Mouse (Mus musculus) heart, postnatal 0 days (tissue): ENCODE measurements around the gene Ush1g. TPM values are rescaled to one million over a fixed set of nuclear protein-coding genes. Genes with fewer than 3 reads are reported as not detected.

Source experiments
- ATAC-seq: fragments of 200-750 bp; cut with Nextera tagmentation; 2 replicates; pipeline ENCODE4 v1.8.0; 2017; ENCODE audit warnings: low read depth, moderate number of reproducible peaks, moderate library complexity; ENCODE audit not compliant: insufficient read depth
- DNase-seq: peaks from one replicate; pipeline ENCODE4 v3.0.0-alpha.2; 2016; ENCODE audit warnings: low spot score
- H3K27ac ChIP-seq: fragments of 300-500 bp; sonication (generic); 2 replicates; pipeline ENCODE4 v1.5.1; 2014; ENCODE audit warnings: low read depth, mild to moderate bottlenecking
- H3K27me3 ChIP-seq: fragments of 300-500 bp; sonication (generic); 2 replicates; pipeline ENCODE4 v1.6.1; 2014; ENCODE audit warnings: low read length, mixed read lengths; ENCODE audit not compliant: control insufficient read depth, insufficient read depth
- H3K36me3 ChIP-seq: fragments of 300-500 bp; sonication (generic); replicated peaks from 2 replicates; pipeline ENCODE4 v1.6.1; 2014; ENCODE audit warnings: low read length, mixed read lengths; ENCODE audit not compliant: control insufficient read depth, insufficient read depth
- H3K4me1 ChIP-seq: fragments of 300-500 bp; sonication (generic); 2 replicates; pipeline ENCODE4 v1.6.1; 2014; ENCODE audit warnings: antibody characterized with exemption; ENCODE audit not compliant: control insufficient read depth, insufficient read depth
- H3K4me2 ChIP-seq: fragments of 300-500 bp; sonication (generic); 2 replicates; pipeline ENCODE4 v1.6.1; 2014; ENCODE audit warnings: low read depth, mild to moderate bottlenecking, low read length, moderate library complexity
- H3K4me3 ChIP-seq: fragments of 300-500 bp; sonication (generic); 2 replicates; pipeline ENCODE4 v1.5.1; 2014; ENCODE audit warnings: low read depth, low read length
- H3K9ac ChIP-seq: fragments of 300-500 bp; sonication (generic); replicated peaks from 2 replicates; pipeline ENCODE4 v1.6.1; 2014; ENCODE audit warnings: low read depth, low read length, mixed read lengths
- H3K9me3 ChIP-seq: fragments of 300-500 bp; sonication (generic); replicated peaks from 2 replicates; pipeline ENCODE4 v1.6.1; 2016; ENCODE audit warnings: low read length; ENCODE audit not compliant: control insufficient read depth
- CTCF ChIP-seq: IDR thresholded peaks from 2 replicates; pipeline ENCODE4 v1.5.1; 2016; ENCODE audit warnings: antibody characterized with exemption, control low read depth, low read depth
- EP300 ChIP-seq: IDR thresholded peaks from 2 replicates; pipeline ENCODE4 v1.6.1; 2016; ENCODE audit warnings: antibody characterized with exemption, low read depth
- WGBS: fragments of 180-500 bp; shearing (Covaris S2); extraction: QIAGEN DNeasy Blood & Tissue Kit; methylation state at CpG from one replicate; pipeline ENCODE4 v1.1.7; 2014; 5-methylcytosine and 5-hydroxymethylcytosine counted together
- polyA plus RNA-seq: library from polyadenylated mRNA; unstranded; fragments of >200 nt; fragmentation: Nextera tagmentation; extraction: Ambion mirVana; gene quantifications from 2 replicates; pipeline ENCODE4 v1.2.1, GENCODE M21; 2015
- total RNA-seq: library from RNA; depleted of rRNA; stranded (reverse); fragments of >200 nt; gene quantifications from 2 replicates; pipeline ENCODE4 v1.2.3, GENCODE M21; 2014; ENCODE audit warnings: low replicate concordance; rRNA removed

Gene Ush1g
- total and polyA plus RNA-seq, 2 experiments from 2014 or later: 0.03 TPM; not detected in 1

DNA sequence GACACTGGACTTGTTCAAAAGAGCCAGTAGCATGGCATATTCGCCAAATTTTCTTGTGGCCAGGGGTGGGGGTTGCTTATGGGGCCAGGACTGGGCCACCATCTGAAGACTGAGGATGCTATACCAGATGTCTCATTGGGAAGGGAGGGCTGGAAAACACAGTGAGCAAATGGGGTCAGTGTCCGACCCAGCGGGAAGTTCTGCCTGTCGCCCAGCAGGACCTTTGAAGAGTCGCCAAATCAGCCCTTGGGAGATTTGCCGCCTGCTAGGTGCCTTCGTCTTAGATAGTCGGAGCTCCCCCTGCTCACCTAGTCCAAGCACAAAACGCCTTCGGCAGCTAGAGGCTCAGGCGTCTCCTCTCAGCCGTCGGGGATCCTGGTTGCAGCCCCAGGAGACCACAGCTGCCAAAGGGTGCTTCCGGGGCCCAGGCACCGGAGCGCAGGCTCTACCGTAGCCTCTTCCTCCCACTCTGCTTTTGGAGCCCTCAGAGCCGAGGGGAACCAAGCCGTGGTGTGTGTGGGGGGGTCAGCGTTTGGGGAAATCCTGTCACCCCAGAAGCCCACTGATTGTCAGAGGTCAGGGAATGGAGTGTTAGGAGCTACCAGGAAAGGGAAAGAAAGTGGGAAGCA lies 56.0 kb downstream of the Ush1g start:
- ATAC-seq (no peak), DNase-seq (no peak)
- H3K27ac ChIP-seq: no peak overlapping the region
- no peak overlapping the region for H3K9ac ChIP-seq
- no peak for TF ChIP-seq EP300
- TF ChIP-seq CTCF: no peak
- H3K27me3 ChIP-seq: peaks cover 78% of the 10 kb centered on the region
- H3K9me3 ChIP-seq: no peaks in the 10 kb centered on the region
- H3K4me1 ChIP-seq: peaks cover 13% of the 10 kb centered on the region; the same call in 1 of the 2 replicates
- peak overlapping the region; percentile 48 for H3K4me3 ChIP-seq
- 0 out of 2 replicates have a peak overlapping the region, but pooled peaks have one; percentile 65 for H3K4me2 ChIP-seq
- 6% methylated on average over 20 of the region's 20 CpGs for whole genome bisulfite sequencing
- H3K36me3 ChIP-seq: peaks cover 6% of the 10 kb centered on the region; the same call in 1 of the 2 replicates

Other genes starting within 250 kb of the Ush1g start
- gene Rab37, start 230.6 kb downstream of the Ush1g start, total RNA-seq: 0.04 and 2.0 TPM in 2 replicates
- 1.1 and 1.3 TPM in 2 replicates for gene Rab37, start 230.6 kb downstream of the Ush1g start, polyA plus RNA-seq
- 0.15 and 3.3 TPM in 2 replicates for gene Cd300lf, start 188.0 kb downstream of the Ush1g start, total RNA-seq
- gene Cd300lf, start 188.0 kb downstream of the Ush1g start, polyA plus RNA-seq: 0.63 and 0.96 TPM in 2 replicates
- 11.3 and 13.6 TPM in 2 replicates for gene Slc9a3r1, start 158.7 kb downstream of the Ush1g start, total RNA-seq
- 12.3 and 14.2 TPM in 2 replicates for gene Slc9a3r1, start 158.7 kb downstream of the Ush1g start, polyA plus RNA-seq
- gene Tmem104, start 134.6 kb downstream of the Ush1g start, total RNA-seq: 4.1 and 9.0 TPM in 2 replicates
- gene Tmem104, start 134.6 kb downstream of the Ush1g start, polyA plus RNA-seq: 6.0 and 6.4 TPM in 2 replicates
- 7.7 and 8.0 TPM in 2 replicates for gene Nat9, start 134.2 kb downstream of the Ush1g start, total RNA-seq
- gene Nat9, start 134.2 kb downstream of the Ush1g start, polyA plus RNA-seq: 21.1 and 21.6 TPM in 2 replicates
- 0.15 and 1.6 TPM in 2 replicates for gene Grin2c, start 54.8 kb downstream of the Ush1g start, total RNA-seq
- gene Grin2c, start 54.8 kb downstream of the Ush1g start, polyA plus RNA-seq: not detected in 2 replicates
- 13.8 and 18.2 TPM in 2 replicates for gene Fdxr, start 45.0 kb downstream of the Ush1g start, total RNA-seq
- 9.6 and 10.1 TPM in 2 replicates for gene Fdxr, start 45.0 kb downstream of the Ush1g start, polyA plus RNA-seq
- gene Fads6, start 24.4 kb downstream of the Ush1g start, total RNA-seq: 2.9 and 3.5 TPM in 2 replicates
- 0.33 and 0.34 TPM in 2 replicates for gene Fads6, start 24.4 kb downstream of the Ush1g start, polyA plus RNA-seq
- 0.12 TPM in 1 of 2 replicates, not detected in the other for gene Otop2, start 14.9 kb downstream of the Ush1g start, total RNA-seq
- not detected in 2 replicates for gene Otop2, start 14.9 kb downstream of the Ush1g start, polyA plus RNA-seq
- not detected in 2 replicates for gene Otop3, start 12.7 kb upstream of the Ush1g start, total RNA-seq
- gene Otop3, start 12.7 kb upstream of the Ush1g start, polyA plus RNA-seq: not detected in 2 replicates
- 8.3 and 11.9 TPM in 2 replicates for gene Hid1, start 45.7 kb upstream of the Ush1g start, total RNA-seq
- gene Hid1, start 45.7 kb upstream of the Ush1g start, polyA plus RNA-seq: 5.3 and 5.4 TPM in 2 replicates
- gene Cdr2l, start 59.9 kb upstream of the Ush1g start, total RNA-seq: 23.1 and 26.7 TPM in 2 replicates
- 5.2 and 5.6 TPM in 2 replicates for gene Cdr2l, start 59.9 kb upstream of the Ush1g start, polyA plus RNA-seq
- 107 and 285 TPM in 2 replicates for gene Mrpl58, start 81.7 kb upstream of the Ush1g start, total RNA-seq
- gene Mrpl58, start 81.7 kb upstream of the Ush1g start, polyA plus RNA-seq: 224 and 232 TPM in 2 replicates
- gene Atp5h, start 97.9 kb upstream of the Ush1g start, total RNA-seq: 991 and 1,040 TPM in 2 replicates
- gene Atp5h, start 97.9 kb upstream of the Ush1g start, polyA plus RNA-seq: 4,106 and 4,345 TPM in 2 replicates
- 8.3 and 8.4 TPM in 2 replicates for gene Kctd2, start 98.1 kb upstream of the Ush1g start, total RNA-seq
- 15.1 and 15.6 TPM in 2 replicates for gene Kctd2, start 98.1 kb upstream of the Ush1g start, polyA plus RNA-seq
- not detected in 2 replicates for gene Trim80, start 118.5 kb upstream of the Ush1g start, total RNA-seq
- 0.18 and 0.26 TPM in 2 replicates for gene Trim80, start 118.5 kb upstream of the Ush1g start, polyA plus RNA-seq
- 0.99 and 3.8 TPM in 2 replicates for gene Slc16a5, start 140.4 kb upstream of the Ush1g start, total RNA-seq
- gene Slc16a5, start 140.4 kb upstream of the Ush1g start, polyA plus RNA-seq: 0.11 and 0.15 TPM in 2 replicates
- 1.8 and 8.7 TPM in 2 replicates for gene Armc7, start 153.6 kb upstream of the Ush1g start, total RNA-seq
- gene Armc7, start 153.6 kb upstream of the Ush1g start, polyA plus RNA-seq: 3.3 TPM in 2 replicates
- 24.5 and 28.0 TPM in 2 replicates for gene Nt5c, start 169.8 kb upstream of the Ush1g start, total RNA-seq
- 49.8 and 53.7 TPM in 2 replicates for gene Nt5c, start 169.8 kb upstream of the Ush1g start, polyA plus RNA-seq
- gene Jpt1, start 192.3 kb upstream of the Ush1g start, total RNA-seq: 433 and 473 TPM in 2 replicates
- 496 and 503 TPM in 2 replicates for gene Jpt1, start 192.3 kb upstream of the Ush1g start, polyA plus RNA-seq
- gene Sumo2, start 214.2 kb upstream of the Ush1g start, total RNA-seq: 320 and 327 TPM in 2 replicates
- 549 and 562 TPM in 2 replicates for gene Sumo2, start 214.2 kb upstream of the Ush1g start, polyA plus RNA-seq
- 32.3 and 102 TPM in 2 replicates for gene Nup85, start 242.4 kb upstream of the Ush1g start, total RNA-seq
- gene Nup85, start 242.4 kb upstream of the Ush1g start, polyA plus RNA-seq: 33.9 and 40.8 TPM in 2 replicates